Mouse (Mus musculus): ENCODE measurements around the gene Gm5591. TPM values are rescaled to one million over a fixed set of nuclear protein-coding genes. Genes with fewer than 3 reads are reported as not detected.
"Not testable (repeated sequence)": the region's sequence is repeated elsewhere in the genome, so short reads cannot be mapped to it uniquely, and the experiment has no call there.

The Gm5591 gene
- not detected for total RNA-seq (2021)
- long read RNA-seq, experiment 1, result 0 reads
- long read RNA-seq, experiment 2, result 0 reads

DNA sequence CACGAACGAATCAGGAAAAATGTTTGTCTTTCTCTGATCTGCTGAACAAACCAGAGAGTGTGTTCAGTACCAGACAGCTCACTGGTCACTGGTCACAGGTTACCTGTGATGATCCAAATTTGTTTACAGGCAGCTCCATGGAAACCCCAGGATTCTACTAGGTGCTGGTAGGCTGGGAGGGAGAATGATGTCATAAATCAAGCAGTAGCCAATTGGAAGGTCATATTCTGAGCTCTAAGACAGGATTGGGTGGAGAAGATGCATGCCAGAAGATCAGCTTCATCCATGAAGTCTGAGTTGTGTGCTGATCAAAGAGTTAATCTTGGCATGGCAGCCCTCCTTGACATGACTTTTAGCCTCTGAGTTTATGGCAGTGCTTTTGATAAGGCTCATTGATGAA, at the start of gene Gm5591:
Gene Gm5591, minus strand, starts transcription at position 101 of the 400 bp plus-strand sequence.
- intact Hi-C loops (cut with DNase I), result not testable (repeated sequence)

DNA sequence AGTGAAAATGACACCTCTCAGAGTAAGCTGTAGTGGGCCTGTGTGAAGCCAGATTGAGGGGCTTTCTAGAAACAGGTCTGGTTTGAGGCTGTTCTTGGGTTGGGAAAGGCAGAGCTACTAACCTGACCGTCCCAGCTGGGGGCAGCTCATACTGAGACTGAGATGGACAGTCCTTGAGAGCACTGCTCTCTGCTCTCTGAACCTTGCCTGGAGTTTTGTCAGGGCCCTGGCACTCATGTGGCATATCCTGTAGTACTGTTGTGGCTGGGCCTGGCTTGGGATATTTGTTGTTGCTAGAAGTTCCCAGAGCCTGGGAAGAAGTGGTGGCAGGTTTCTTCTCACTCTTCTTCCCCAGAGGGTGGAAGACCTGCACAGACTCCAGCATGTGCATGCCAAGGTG, 39.5 kb downstream of the Gm5591 start:
- DNase-seq; intact Hi-C loops (cut with DNase I): not testable (repeated sequence)

More for the DNA sequence above, at the start of gene Gm5591:
- DNase-seq, result not testable (repeated sequence)

Data from gastrocnemius, postnatal 36 days (tissue).